Mouse (Mus musculus) heart, postnatal 0 days (tissue): ENCODE results near the gene Olfr49.

Source experiments
- CTCF ChIP-seq: IDR thresholded peaks from 2 replicates; pipeline ENCODE4 v1.5.1; 2016; ENCODE audit warnings: antibody characterized with exemption, control low read depth, low read depth
- EP300 ChIP-seq: IDR thresholded peaks from 2 replicates; pipeline ENCODE4 v1.6.1; 2016; ENCODE audit warnings: antibody characterized with exemption, low read depth

DNA sequence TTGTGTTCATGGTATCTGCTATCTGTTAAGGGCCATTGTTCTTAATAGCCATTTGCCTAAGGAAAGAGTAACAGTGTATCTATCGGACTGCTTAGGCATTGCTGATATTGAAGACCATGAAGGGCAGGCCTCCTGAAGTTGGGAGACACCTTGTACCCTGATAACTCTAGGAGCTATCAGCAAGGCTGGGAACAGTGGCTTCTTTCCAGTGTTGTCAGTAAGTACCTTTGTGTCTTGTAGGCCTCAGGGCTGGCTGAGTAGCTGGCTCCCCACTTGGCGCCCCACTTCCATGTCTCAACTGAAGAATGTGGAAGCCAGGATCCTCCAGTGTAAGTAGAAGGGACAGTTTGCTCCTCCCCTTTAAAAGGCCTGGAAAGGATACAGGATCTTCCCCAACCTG, 23.4 kb downstream of the Olfr49 start:
- TF ChIP-seq EP300: no peak
- no peak for TF ChIP-seq CTCF
